Mouse (Mus musculus): ENCODE data around the gene Ago3. TPM values are rescaled to one million over a fixed set of nuclear protein-coding genes. Genes with fewer than 3 reads are reported as not detected.

Ago3 gene
- total RNA-seq, 1 experiment: 17.8 TPM

DNA sequence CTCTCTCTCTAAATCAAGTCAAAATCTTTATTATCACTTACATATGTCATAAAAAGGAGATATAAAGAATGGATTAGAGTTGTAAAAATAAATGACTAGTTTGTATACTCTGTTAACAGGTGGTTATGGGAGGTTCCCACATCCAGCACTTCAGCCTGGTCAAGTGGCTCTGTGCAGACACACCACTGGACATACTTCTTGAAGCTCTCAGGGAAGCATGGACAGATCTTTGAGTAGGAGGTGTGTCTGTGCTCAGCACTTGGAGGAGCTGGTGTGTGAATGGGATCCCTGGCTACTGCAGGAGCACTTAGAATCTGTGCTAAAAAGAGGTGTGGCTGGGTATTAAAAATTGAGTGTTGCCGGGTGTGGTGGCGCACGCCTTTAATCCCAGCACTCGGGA is 99.1 kb downstream of the Ago3 start:
- H3K4me1 ChIP-seq (ENCODE audit: control insufficient read depth in 2 of 2, insufficient read depth in 2 of 2, low read length in 2 of 2, poor library complexity in 1 of 2): peaks cover 0 to 4% of the 10 kb centered on the region in 2 experiments; a peak in 1 of 4 replicates
- H3K27ac ChIP-seq (ENCODE audit: insufficient read depth, low read depth, low read length, poor library complexity, severe bottlenecking): no peak overlapping the region
- in situ Hi-C loops (cut with MboI; ENCODE audit: low sequenced_read_pairs in 2 of 2, unreplicated experiment in 2 of 2): loop anchor here in 1 of 2 experiments (25.0 kb wide), 1 partner anchor 207 kb away; the partner anchor contains the start of gene Ago4
- no peak overlapping the region for H3K9ac ChIP-seq (ENCODE audit: insufficient read depth, low read depth, low read length, poor library complexity, severe bottlenecking)
- no peak for DNase-seq (ENCODE audit: low read depth, low spot score)
- no peaks in the 10 kb centered on the region for H3K9me3 ChIP-seq (ENCODE audit: control insufficient read depth, insufficient read depth, low read depth, low read length)
- TF ChIP-seq HCFC1 (IDR thresholded peaks at IDR 0.05; ENCODE audit: borderline replicate concordance, insufficient read depth, low read length) (no peak), ZNF384 (IDR thresholded peaks at IDR 0.05; ENCODE audit: low read depth, low read length) (no peak), MAFK (IDR thresholded peaks at IDR 0.05; ENCODE audit: insufficient read depth, low read depth, low read length) (no peak), ZC3H11A (IDR thresholded peaks at IDR 0.05; ENCODE audit: borderline replicate concordance, low read depth, low read length) (no peak), CHD2 (IDR thresholded peaks at IDR 0.05; ENCODE audit: low read depth, low read length) (no peak)
- H3K4me3 ChIP-seq (ENCODE audit: insufficient read depth in 1 of 2, low read depth in 1 of 2, low read length in 2 of 2, poor library complexity in 1 of 2, severe bottlenecking in 1 of 2): no peak overlapping the region
- no peaks in the 10 kb centered on the region for H3K36me3 ChIP-seq (ENCODE audit: control insufficient read depth, insufficient read depth, low read length, poor library complexity, severe bottlenecking)

DNA sequence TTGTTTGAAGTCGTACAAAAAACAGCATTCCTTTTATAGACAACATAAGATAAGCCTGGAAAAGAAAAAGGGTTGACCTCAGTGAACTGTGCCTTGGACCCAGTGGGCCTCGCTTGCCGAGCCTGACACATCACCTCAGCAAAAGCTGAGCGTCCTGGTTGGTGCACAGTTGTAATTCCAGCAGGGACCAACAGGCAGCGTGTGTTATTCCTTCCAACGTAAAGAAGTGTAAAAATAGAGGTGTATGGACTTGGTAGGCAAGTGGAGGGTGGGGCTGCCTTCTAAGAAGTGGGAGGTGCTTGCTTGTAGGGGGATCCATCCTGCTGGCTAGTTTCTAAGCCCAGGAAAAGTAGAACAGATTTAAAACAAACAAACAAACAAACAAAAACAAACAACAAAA is 103.3 kb downstream of the Ago3 start:
- Histone ChIP-seq H3K9me3 (ENCODE audit: control insufficient read depth, insufficient read depth, low read depth, low read length) (no peaks in the 10 kb centered on the region), H3K4me3 (ENCODE audit: insufficient read depth in 1 of 2, low read depth in 1 of 2, low read length in 2 of 2, poor library complexity in 1 of 2, severe bottlenecking in 1 of 2) (no peak overlapping the region), H3K9ac (ENCODE audit: insufficient read depth, low read depth, low read length, poor library complexity, severe bottlenecking) (no peak overlapping the region), H3K4me1 (ENCODE audit: control insufficient read depth in 2 of 2, insufficient read depth in 2 of 2, low read length in 2 of 2, poor library complexity in 1 of 2) (peaks cover 0 to 14% of the 10 kb centered on the region in 2 experiments; a peak in 2 of 4 replicates), H3K36me3 (ENCODE audit: control insufficient read depth, insufficient read depth, low read length, poor library complexity, severe bottlenecking) (no peaks in the 10 kb centered on the region), H3K27ac (ENCODE audit: insufficient read depth, low read depth, low read length, poor library complexity, severe bottlenecking) (no peak overlapping the region)
- in situ Hi-C loops (cut with MboI; ENCODE audit: low sequenced_read_pairs in 2 of 2, unreplicated experiment in 2 of 2): loop anchor here in 1 of 2 experiments (25.0 kb wide), 1 partner anchor 211 kb away; the partner anchor contains the start of gene Ago4
- no peak for TF ChIP-seq MAFK (IDR thresholded peaks at IDR 0.05; ENCODE audit: insufficient read depth, low read depth, low read length)
- no peak for TF ChIP-seq CHD2 (IDR thresholded peaks at IDR 0.05; ENCODE audit: low read depth, low read length)
- TF ChIP-seq HCFC1 (IDR thresholded peaks at IDR 0.05; ENCODE audit: borderline replicate concordance, insufficient read depth, low read length): no peak
- no peak for DNase-seq (ENCODE audit: low read depth, low spot score)

DNA sequence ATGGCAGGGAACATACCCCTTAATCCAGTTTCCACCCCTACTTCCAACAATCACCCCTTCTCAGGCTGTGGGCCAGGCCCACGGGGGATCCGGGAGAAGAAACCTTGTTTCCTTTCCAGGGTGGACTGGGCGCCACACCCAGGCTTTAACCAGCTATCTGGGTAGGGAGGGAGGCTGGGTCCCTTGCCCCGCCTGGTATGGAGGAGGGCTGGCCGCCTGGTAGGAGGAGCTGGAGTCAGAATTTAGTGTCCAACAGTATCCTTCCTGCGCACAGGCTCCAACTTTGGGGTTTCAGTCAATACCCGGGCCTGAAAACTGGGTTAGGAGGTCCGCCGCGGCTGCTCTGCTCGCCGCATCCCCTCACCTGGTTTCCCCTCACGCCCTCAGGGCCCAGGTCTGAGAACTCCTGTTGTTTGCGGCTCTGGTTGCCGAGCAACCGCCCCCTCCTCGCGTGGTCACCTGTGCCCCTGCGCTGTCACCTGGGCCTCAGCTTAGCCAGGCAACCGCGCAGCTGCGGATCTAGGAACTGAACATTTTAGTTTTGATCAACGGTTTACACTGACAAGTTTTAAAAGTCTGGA is 104.0 kb downstream of the Ago3 start, which contains the start of gene Tekt2:
Tekt2 (minus strand) TSS at position 408 of the 581 bp plus-strand sequence.
- no peaks in the 10 kb centered on the region for H3K9me3 ChIP-seq (ENCODE audit: control insufficient read depth, insufficient read depth, low read depth, low read length)
- peak within 1 kb of the TSS; percentile 6 to 23; a peak in 2 of 4 replicates for H3K4me3 ChIP-seq (ENCODE audit: insufficient read depth in 1 of 2, low read depth in 1 of 2, low read length in 2 of 2, poor library complexity in 1 of 2, severe bottlenecking in 1 of 2)
- peak within 1 kb of the TSS; percentile 9; the same call in 1 of the 2 replicates for H3K9ac ChIP-seq (ENCODE audit: insufficient read depth, low read depth, low read length, poor library complexity, severe bottlenecking)
- H3K36me3 ChIP-seq (ENCODE audit: control insufficient read depth, insufficient read depth, low read length, poor library complexity, severe bottlenecking): no peaks in the 10 kb centered on the region
- no peak within 1 kb of the TSS for H3K27ac ChIP-seq (ENCODE audit: insufficient read depth, low read depth, low read length, poor library complexity, severe bottlenecking)
- DNase-seq (ENCODE audit: low read depth, low spot score): no peak
- TF ChIP-seq MAFK (IDR thresholded peaks at IDR 0.05; ENCODE audit: insufficient read depth, low read depth, low read length) (no peak), HCFC1 (IDR thresholded peaks at IDR 0.05; ENCODE audit: borderline replicate concordance, insufficient read depth, low read length) (no peak), ZNF384 (IDR thresholded peaks at IDR 0.05; ENCODE audit: low read depth, low read length) (no peak), ZC3H11A (IDR thresholded peaks at IDR 0.05; ENCODE audit: borderline replicate concordance, low read depth, low read length) (no peak), CHD2 (IDR thresholded peaks at IDR 0.05; ENCODE audit: low read depth, low read length) (no peak)
- in situ Hi-C loops (cut with MboI; ENCODE audit: low sequenced_read_pairs in 2 of 2, unreplicated experiment in 2 of 2): loop anchor here in 1 of 2 experiments (25.0 kb wide), 1 partner anchor 212 kb away; the partner anchor contains the start of gene Ago4
- peaks cover 0 to 14% of the 10 kb centered on the region in 2 experiments; a peak in 2 of 4 replicates for H3K4me1 ChIP-seq (ENCODE audit: control insufficient read depth in 2 of 2, insufficient read depth in 2 of 2, low read length in 2 of 2, poor library complexity in 1 of 2)

DNA sequence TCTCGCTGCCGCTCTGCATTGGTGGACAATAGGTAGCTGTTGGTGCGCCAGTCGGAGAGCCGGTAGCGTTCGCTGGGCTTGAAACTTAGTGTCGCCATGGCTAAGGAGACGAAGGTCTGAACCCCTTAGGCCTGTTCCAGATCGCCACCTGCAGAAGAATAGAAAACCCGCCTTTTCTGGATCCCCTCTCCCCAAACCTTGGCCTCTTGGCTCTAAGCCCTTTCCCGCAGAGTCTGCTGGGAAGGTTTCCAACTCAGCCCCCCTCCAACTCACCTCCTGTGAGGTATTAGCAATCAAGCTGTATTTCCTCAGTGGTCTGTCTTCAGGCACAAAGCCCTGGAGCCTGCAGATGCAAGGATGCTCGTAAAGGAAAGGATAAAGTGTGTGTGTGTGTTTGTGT is 104.5 kb downstream of the Ago3 start:
- Histone ChIP-seq H3K4me1 (ENCODE audit: control insufficient read depth in 2 of 2, insufficient read depth in 2 of 2, low read length in 2 of 2, poor library complexity in 1 of 2) (peaks cover 0 to 14% of the 10 kb centered on the region in 2 experiments; a peak in 2 of 4 replicates), H3K4me3 (ENCODE audit: insufficient read depth in 1 of 2, low read depth in 1 of 2, low read length in 2 of 2, poor library complexity in 1 of 2, severe bottlenecking in 1 of 2) (peak overlapping the region; percentile 6 to 23; a peak in 2 of 4 replicates), H3K9ac (ENCODE audit: insufficient read depth, low read depth, low read length, poor library complexity, severe bottlenecking) (peak overlapping the region; percentile 9; the same call in 1 of the 2 replicates), H3K36me3 (ENCODE audit: control insufficient read depth, insufficient read depth, low read length, poor library complexity, severe bottlenecking) (peaks cover 2% of the 10 kb centered on the region; the same call in 1 of the 2 replicates), H3K9me3 (ENCODE audit: control insufficient read depth, insufficient read depth, low read depth, low read length) (no peaks in the 10 kb centered on the region), H3K27ac (ENCODE audit: insufficient read depth, low read depth, low read length, poor library complexity, severe bottlenecking) (no peak overlapping the region)
- TF ChIP-seq HCFC1 (IDR thresholded peaks at IDR 0.05; ENCODE audit: borderline replicate concordance, insufficient read depth, low read length) (no peak), ZNF384 (IDR thresholded peaks at IDR 0.05; ENCODE audit: low read depth, low read length) (no peak), CHD2 (IDR thresholded peaks at IDR 0.05; ENCODE audit: low read depth, low read length) (no peak), MAFK (IDR thresholded peaks at IDR 0.05; ENCODE audit: insufficient read depth, low read depth, low read length) (no peak), ZC3H11A (IDR thresholded peaks at IDR 0.05; ENCODE audit: borderline replicate concordance, low read depth, low read length) (no peak)
- no peak for DNase-seq (ENCODE audit: low read depth, low spot score)
- in situ Hi-C loops (cut with MboI; ENCODE audit: low sequenced_read_pairs in 2 of 2, unreplicated experiment in 2 of 2): loop anchor here in 1 of 2 experiments (25.0 kb wide), 1 partner anchor 212 kb away; the partner anchor contains the start of gene Ago4
